In the genomic region with DNA sequence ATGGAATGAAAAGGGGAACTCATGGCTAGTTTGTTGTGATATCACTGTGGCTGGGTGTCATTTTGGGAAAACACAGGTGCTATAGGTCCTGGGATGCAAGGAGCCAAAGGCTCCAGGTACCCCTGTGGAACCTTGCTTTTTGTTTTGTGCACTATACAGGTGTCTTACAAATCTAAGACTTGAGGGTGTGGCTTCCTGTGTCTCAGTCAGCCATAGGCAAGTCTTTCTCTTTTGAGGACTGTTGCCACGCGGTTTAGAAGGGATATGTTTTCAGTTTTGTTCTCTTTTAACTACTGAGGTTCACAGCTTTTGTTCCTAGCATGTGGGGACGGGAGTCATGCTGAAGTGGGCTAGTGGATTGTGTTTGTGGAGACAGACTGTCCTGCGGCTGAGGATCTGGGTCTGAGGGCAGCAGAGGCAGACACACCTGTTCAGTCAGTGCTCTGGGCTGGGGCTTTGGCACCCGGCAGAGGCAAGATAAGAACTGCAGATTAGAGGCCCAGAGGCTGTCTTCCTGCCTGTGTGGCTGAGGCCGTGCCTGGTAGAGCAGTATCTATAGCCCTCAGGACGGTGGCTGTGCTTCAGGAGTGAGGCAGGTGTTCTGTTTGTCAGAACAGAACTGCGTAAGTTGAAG, we compare ENCODE assay signal across 9 mouse cellular contexts. TPM values are rescaled to one million over a fixed set of nuclear protein-coding genes. Genes with fewer than 3 reads are reported as not detected.
A peak's percentile ranks its signal among the peaks of the same experiment; 100 is the strongest.
DNase-seq lines count a peak whose midpoint lies in the region.
"Had no signal": no experiment of that assay in that cellular context is flagged by ENCODE, and none has a peak within 500 bp of the region (broad histone marks: within the 10 kb centered on the region; RNA-seq: fewer than 3 reads in every experiment).

No protein-coding gene starts in this region.

- peak; percentile 33 to 42 for DNase-seq in urinary bladder, adult 18-20 months (ENCODE audit: low spot score in 2 of 2)
- no peak for DNase-seq in urinary bladder, adult 2 months (ENCODE audit: low spot score)
- DNase-seq in induced T-regulatory cell, adult 2 months (ENCODE audit: low read depth), result peak; percentile 83
- DNase-seq in natural killer cell, adult 2 months (ENCODE audit: low spot score in 2 of 2), result peak; percentile 36 to 53
- peak; percentile 76 for DNase-seq in thymus, postnatal 4 days
- DNase-seq in frontal cortex, postnatal 10 days (ENCODE audit: low spot score in 2 of 2), result no peak
- DNase-seq in right cerebral cortex, postnatal 36 days (ENCODE audit: low spot score in 2 of 2), result no peak
- DNase-seq: cerebellum, postnatal 36 days; gastrocnemius, adult 2 months had no signal

RNA-seq across cellular contexts. Expression of gene Tmsb10, which starts 34.6 kb away (rescaled TPM):
- 471 and 572 TPM in 2 replicates for polyA plus RNA-seq in urinary bladder, adult 2 months (2012; rRNA removed)

Comparison
In these comparisons a context has a peak if more than half of its experiments do, and no peak if none do; other contexts are left out.
1. DNase-seq: peak in urinary bladder, adult 18-20 months (2 of 2), induced T-regulatory cell, adult 2 months (single experiment), natural killer cell, adult 2 months (2 of 2) and thymus, postnatal 4 days (single experiment); none in urinary bladder, adult 2 months (single experiment), frontal cortex, postnatal 10 days (0 of 2) and right cerebral cortex, postnatal 36 days (0 of 2).